12 mouse cellular contexts compared by ENCODE assay signal in genomic region chr5:65489830-65490229, GRCm38 (mm10). TPM values are rescaled to one million over a fixed set of nuclear protein-coding genes. Genes with fewer than 3 reads are reported as not detected.
A peak's percentile ranks its signal among the peaks of the same experiment; 100 is the strongest.
DNase-seq lines count a peak whose midpoint lies in the region; ATAC-seq and TF ChIP-seq lines count a peak whose summit lies in the region.
"Had no signal": no experiment of that assay in that cellular context is flagged by ENCODE, and none has a peak within 500 bp of the region (broad histone marks: within the 10 kb centered on the region; RNA-seq: fewer than 3 reads in every experiment).

No protein-coding gene starts in this region.

- no peak overlapping the region for H3K4me2 ChIP-seq in kidney, postnatal 0 days (ENCODE audit: low read length)
- H3K4me2 ChIP-seq in kidney, embryonic 16.5 days (replicated peaks; ENCODE audit: low read depth, low read length), result no peak overlapping the region
- H3K4me2 ChIP-seq: limb, embryonic 15.5 days had no signal

- H3K4me3 ChIP-seq in kidney, postnatal 0 days (replicated peaks; ENCODE audit: low read depth, low read length), result no peak overlapping the region
- no peak overlapping the region for H3K4me3 ChIP-seq in kidney, embryonic 16.5 days (ENCODE audit: low read length)
- H3K4me3 ChIP-seq in heart, embryonic 10.5 days, result no peak overlapping the region
- peak overlapping the region; percentile 59 for H3K4me3 ChIP-seq in megakaryocyte, embryonic 14.5 days (replicated peaks)
- H3K4me3 ChIP-seq: limb, embryonic 15.5 days had no signal

- ATAC-seq in kidney, postnatal 0 days (replicated peaks; ENCODE audit: low FRiP score, low read depth), result no peak
- ATAC-seq in kidney, embryonic 16.5 days (ENCODE audit: low FRiP score, low TSS enrichment), result no peak

- H3K4me1 ChIP-seq in kidney, postnatal 0 days (replicated peaks; ENCODE audit: insufficient read depth, low read length), result peaks cover 3% of the 10 kb centered on the region; the same call in 1 of the 2 replicates
- peaks cover 18% of the 10 kb centered on the region for H3K4me1 ChIP-seq in kidney, embryonic 16.5 days (ENCODE audit: insufficient read depth, low read length)
- peaks cover 32% of the 10 kb centered on the region for H3K4me1 ChIP-seq in heart, embryonic 10.5 days
- peaks cover 86% of the 10 kb centered on the region for H3K4me1 ChIP-seq in megakaryocyte, embryonic 14.5 days

- H3K27ac ChIP-seq in kidney, postnatal 0 days, result no peak overlapping the region
- no peak overlapping the region for H3K27ac ChIP-seq in kidney, embryonic 16.5 days (ENCODE audit: low read length)
- 0 out of 2 replicates have a peak overlapping the region, but pooled peaks have one; percentile 16 for H3K27ac ChIP-seq in heart, embryonic 10.5 days
- H3K27ac ChIP-seq: limb, embryonic 15.5 days had no signal

- H3K27me3 ChIP-seq in kidney, postnatal 0 days (ENCODE audit: insufficient read depth, low read length), result no peaks in the 10 kb centered on the region
- H3K27me3 ChIP-seq in kidney, embryonic 16.5 days (ENCODE audit: insufficient read depth, low read length), result no peaks in the 10 kb centered on the region
- H3K27me3 ChIP-seq in heart, embryonic 10.5 days (ENCODE audit: insufficient read depth, poor library complexity, severe bottlenecking), result no peaks in the 10 kb centered on the region
- H3K27me3 ChIP-seq in megakaryocyte, embryonic 14.5 days (replicated peaks), result no peaks in the 10 kb centered on the region
- H3K27me3 ChIP-seq: limb, embryonic 15.5 days had no signal

- peak; percentile 47 for DNase-seq in kidney, postnatal 0 days (ENCODE audit: low spot score)
- DNase-seq in Muller cell, postnatal 12 days (ENCODE audit: inconsistent ontology term), result peak; percentile 70
- no peak for DNase-seq in heart, embryonic 10.5 days (ENCODE audit: low spot score)
- no peak for DNase-seq in cerebellum, postnatal 14 days
- no peak for DNase-seq in adrenal gland, postnatal 25 days
- no peak for DNase-seq in urinary bladder, postnatal 25 days (ENCODE audit: low spot score)
- DNase-seq: cerebellum, adult 2 months; spleen, adult 18-20 months had no signal

- H3K9ac ChIP-seq in kidney, postnatal 0 days (ENCODE audit: low read depth, low read length), result no peak overlapping the region
- H3K9ac ChIP-seq in kidney, embryonic 16.5 days (replicated peaks; ENCODE audit: low read length), result no peak overlapping the region
- H3K9ac ChIP-seq: limb, embryonic 15.5 days had no signal

- WGBS in kidney, postnatal 0 days, result 72% methylated on average over 4 of the region's 4 CpGs
- WGBS in kidney, embryonic 16.5 days, result 82% methylated on average over 4 of the region's 4 CpGs
- 71% methylated on average over 4 of the region's 4 CpGs for WGBS in heart, embryonic 10.5 days

- no peaks in the 10 kb centered on the region for H3K9me3 ChIP-seq in kidney, postnatal 0 days (replicated peaks; ENCODE audit: low read length)
- H3K9me3 ChIP-seq in kidney, embryonic 16.5 days (ENCODE audit: low read length), result no peaks in the 10 kb centered on the region
- H3K9me3 ChIP-seq in heart, embryonic 10.5 days, result no peaks in the 10 kb centered on the region
- no peaks in the 10 kb centered on the region for H3K9me3 ChIP-seq in megakaryocyte, embryonic 14.5 days
- H3K9me3 ChIP-seq: limb, embryonic 15.5 days had no signal

- no peak for TF ChIP-seq CTCF in kidney, postnatal 0 days (IDR thresholded peaks at IDR 0.05; ENCODE audit: low read depth)

- no peaks in the 10 kb centered on the region for H3K36me3 ChIP-seq in kidney, postnatal 0 days (ENCODE audit: insufficient read depth, low read length)
- no peaks in the 10 kb centered on the region for H3K36me3 ChIP-seq in kidney, embryonic 16.5 days (ENCODE audit: insufficient read depth, low read length)
- 0 out of 2 replicates have a peak, but pooled peaks cover 2% of the 10 kb centered on the region for H3K36me3 ChIP-seq in heart, embryonic 10.5 days
- H3K36me3 ChIP-seq in megakaryocyte, embryonic 14.5 days (replicated peaks; ENCODE audit: low read length), result peaks cover 16% of the 10 kb centered on the region
- H3K36me3 ChIP-seq: limb, embryonic 15.5 days had no signal

RNA-seq across cellular contexts. Expression of gene Gm43552, which starts 2.8 kb away (rescaled TPM):
- polyA plus RNA-seq in kidney, postnatal 0 days (2015; fragmentation: Nextera tagmentation; extraction: Ambion mirVana), result 0.96 TPM in 1 of 2 replicates, not detected in the other
- polyA plus RNA-seq in kidney, embryonic 16.5 days (2015; fragmentation: Nextera tagmentation; extraction: Ambion mirVana), result not detected in 2 replicates
- not detected in 2 replicates for polyA plus RNA-seq in heart, embryonic 10.5 days (2016; fragmentation: Nextera tagmentation; extraction: Ambion mirVana)
- polyA plus RNA-seq in megakaryocyte, embryonic 14.5 days (2012; ENCODE audit: insufficient read depth, low replicate concordance), result 52.6 TPM in 1 of 2 replicates, not detected in the other
- 10.4 TPM in 1 of 2 replicates, not detected in the other for total RNA-seq in adrenal gland, postnatal 25 days (2021)
- polyA plus RNA-seq: cerebellum, adult 2 months; large intestine, adult 2 months; limb, embryonic 15.5 days had no signal

RNA-seq across cellular contexts. Expression of gene Smim14, which starts 47.2 kb away (rescaled TPM):
- polyA plus RNA-seq in kidney, postnatal 0 days (2015; fragmentation: Nextera tagmentation; extraction: Ambion mirVana), result 192 and 199 TPM in 2 replicates
- 101 and 106 TPM in 2 replicates for polyA plus RNA-seq in kidney, embryonic 16.5 days (2015; fragmentation: Nextera tagmentation; extraction: Ambion mirVana)
- polyA plus RNA-seq in heart, embryonic 10.5 days (2016; fragmentation: Nextera tagmentation; extraction: Ambion mirVana), result 99.0 and 106 TPM in 2 replicates
- polyA plus RNA-seq in megakaryocyte, embryonic 14.5 days (2012; ENCODE audit: insufficient read depth, low replicate concordance), result 60.5 and 108 TPM in 2 replicates
- 129 and 151 TPM in 2 replicates for total RNA-seq in adrenal gland, postnatal 25 days (2021)

RNA-seq across cellular contexts. Expression of gene Ube2k, which starts 47.2 kb away (rescaled TPM):
- 146 and 152 TPM in 2 replicates for polyA plus RNA-seq in kidney, postnatal 0 days (2015; fragmentation: Nextera tagmentation; extraction: Ambion mirVana)
- 158 and 173 TPM in 2 replicates for polyA plus RNA-seq in kidney, embryonic 16.5 days (2015; fragmentation: Nextera tagmentation; extraction: Ambion mirVana)
- 170 and 199 TPM in 2 replicates for polyA plus RNA-seq in heart, embryonic 10.5 days (2016; fragmentation: Nextera tagmentation; extraction: Ambion mirVana)
- 16.2 and 135 TPM in 2 replicates for polyA plus RNA-seq in megakaryocyte, embryonic 14.5 days (2012; ENCODE audit: insufficient read depth, low replicate concordance)
- total RNA-seq in adrenal gland, postnatal 25 days (2021), result 90.0 and 132 TPM in 2 replicates

RNA-seq across cellular contexts. Expression of gene Ugdh, which starts 54.1 kb away (rescaled TPM):
- 94.5 and 103 TPM in 2 replicates for polyA plus RNA-seq in kidney, postnatal 0 days (2015; fragmentation: Nextera tagmentation; extraction: Ambion mirVana)
- 103 and 109 TPM in 2 replicates for polyA plus RNA-seq in kidney, embryonic 16.5 days (2015; fragmentation: Nextera tagmentation; extraction: Ambion mirVana)
- polyA plus RNA-seq in heart, embryonic 10.5 days (2016; fragmentation: Nextera tagmentation; extraction: Ambion mirVana), result 99.8 and 135 TPM in 2 replicates
- 3.2 TPM in 1 of 2 replicates, not detected in the other for polyA plus RNA-seq in megakaryocyte, embryonic 14.5 days (2012; ENCODE audit: insufficient read depth, low replicate concordance)
- total RNA-seq in adrenal gland, postnatal 25 days (2021), result 73.1 and 77.1 TPM in 2 replicates

Comparison
In these comparisons a context has a peak if more than half of its experiments do, and no peak if none do; other contexts are left out.
1. DNase-seq: peak in kidney, postnatal 0 days (single experiment) and Muller cell, postnatal 12 days (single experiment); none in heart, embryonic 10.5 days (single experiment), cerebellum, postnatal 14 days (0 of 2), adrenal gland, postnatal 25 days (single experiment) and urinary bladder, postnatal 25 days (single experiment).